Mouse (Mus musculus) CD4-positive helper T cell, adult 2 months (primary cell): ENCODE measurements at regions not wholly inside any gene's neighbourhood (a gene's known extent, or its start where the extent isn't known, plus 50 kb on each side); places are given as distances from the start of the nearest gene placed in this dataset.
A peak's percentile ranks its signal among the peaks of the same experiment; 100 is the strongest.
"Not testable (repeated sequence)": the region's sequence is repeated elsewhere in the genome, so short reads cannot be mapped to it uniquely, and the experiment has no call there.

Experiments used
- DNase-seq: peaks from one replicate; pipeline ENCODE4 v3.0.0-alpha.2; 2012; ENCODE audit warnings: low read depth, missing footprints, low spot score

DNA sequence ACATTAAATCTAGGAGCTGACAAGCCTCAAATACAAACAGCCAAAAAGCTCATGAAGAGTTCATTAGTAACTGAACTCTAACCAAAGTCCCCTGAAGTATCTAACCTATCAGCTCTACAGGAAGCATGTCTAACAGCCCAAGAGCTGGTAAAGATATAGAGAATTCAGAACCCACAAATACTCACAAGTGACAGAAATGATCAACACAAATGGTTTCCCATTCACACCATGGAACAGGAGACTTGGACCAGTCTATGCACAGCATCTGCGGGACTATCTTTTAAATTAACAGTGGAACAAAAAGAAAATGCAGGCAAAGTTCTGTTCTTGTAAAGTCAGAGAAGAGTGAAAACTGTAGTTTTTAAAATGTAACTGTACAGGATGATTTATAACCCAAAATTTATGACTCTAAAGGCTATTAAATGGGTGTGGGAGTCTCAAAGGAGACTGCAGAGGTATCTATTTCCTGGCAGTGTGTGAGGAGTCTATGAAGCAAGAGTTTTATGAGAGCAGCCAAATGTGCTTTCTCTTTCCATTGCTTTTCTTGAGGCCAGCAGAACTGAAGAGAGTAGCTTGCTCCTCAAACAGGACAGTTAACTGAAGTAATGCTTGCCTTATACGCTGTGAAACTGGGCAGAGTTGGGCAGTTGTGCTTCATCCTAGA is 152.7 kb upstream of the Mad2l1 start:
- no peak for DNase-seq

DNA sequence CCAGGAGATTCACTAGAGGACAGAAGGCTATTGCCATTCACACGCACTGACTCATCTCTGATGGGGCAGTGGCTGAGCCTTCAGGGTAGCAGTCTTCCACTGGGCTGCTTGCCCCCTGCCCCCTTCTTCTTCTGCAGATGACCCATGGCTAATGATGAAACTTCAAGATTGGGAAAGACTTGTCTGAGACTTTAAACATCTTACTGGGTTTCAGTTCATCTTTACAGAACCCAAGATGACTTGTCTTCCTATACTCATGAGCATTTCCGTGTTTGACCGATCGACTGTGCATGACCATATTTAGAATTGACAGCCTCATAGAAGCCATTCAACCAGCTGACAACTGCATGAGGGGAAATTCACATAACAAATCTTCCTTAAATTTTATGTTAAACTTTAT is 140.0 kb upstream of the Mad2l1 start:
- no peak for DNase-seq

DNA sequence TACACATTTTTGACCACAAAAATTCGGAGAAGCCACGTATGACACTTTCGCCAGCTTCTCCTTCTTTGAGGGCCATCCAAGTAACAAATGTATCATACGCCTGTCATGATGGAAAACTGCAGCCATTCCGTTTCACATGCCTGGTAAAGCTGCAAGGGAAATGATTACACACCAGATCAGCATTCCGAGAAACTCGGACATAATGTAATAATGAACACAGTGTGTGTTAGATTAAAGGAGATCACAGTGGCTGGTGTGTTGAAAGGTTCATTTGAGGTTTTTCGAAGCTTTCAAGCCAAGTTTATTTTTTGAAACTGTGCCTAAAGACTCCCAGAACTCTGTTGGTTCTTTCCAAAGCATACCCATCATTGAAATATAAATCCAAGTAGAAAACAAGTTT is 137.8 kb upstream of the Mad2l1 start:
- no peak for DNase-seq

DNA sequence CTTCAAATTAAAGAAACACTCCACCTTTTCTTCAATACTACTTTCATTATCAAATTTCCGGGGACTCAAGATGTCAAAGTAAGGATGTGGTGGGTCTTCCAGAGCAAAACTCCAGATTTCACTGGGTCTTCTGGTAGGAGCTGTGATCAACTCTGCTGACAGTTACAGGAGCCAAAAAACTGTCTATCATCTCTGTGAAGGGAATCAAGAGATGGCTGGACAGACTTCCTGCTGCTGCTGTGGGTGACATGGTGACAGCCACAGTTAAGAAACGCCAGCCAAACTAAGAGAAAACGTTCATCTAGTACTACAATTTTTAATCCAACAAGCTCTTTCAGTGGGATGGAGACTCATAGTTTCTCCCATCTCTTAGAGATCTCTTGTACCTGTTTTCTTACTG is 136.5 kb upstream of the Mad2l1 start:
- DNase-seq, result no peak

DNA sequence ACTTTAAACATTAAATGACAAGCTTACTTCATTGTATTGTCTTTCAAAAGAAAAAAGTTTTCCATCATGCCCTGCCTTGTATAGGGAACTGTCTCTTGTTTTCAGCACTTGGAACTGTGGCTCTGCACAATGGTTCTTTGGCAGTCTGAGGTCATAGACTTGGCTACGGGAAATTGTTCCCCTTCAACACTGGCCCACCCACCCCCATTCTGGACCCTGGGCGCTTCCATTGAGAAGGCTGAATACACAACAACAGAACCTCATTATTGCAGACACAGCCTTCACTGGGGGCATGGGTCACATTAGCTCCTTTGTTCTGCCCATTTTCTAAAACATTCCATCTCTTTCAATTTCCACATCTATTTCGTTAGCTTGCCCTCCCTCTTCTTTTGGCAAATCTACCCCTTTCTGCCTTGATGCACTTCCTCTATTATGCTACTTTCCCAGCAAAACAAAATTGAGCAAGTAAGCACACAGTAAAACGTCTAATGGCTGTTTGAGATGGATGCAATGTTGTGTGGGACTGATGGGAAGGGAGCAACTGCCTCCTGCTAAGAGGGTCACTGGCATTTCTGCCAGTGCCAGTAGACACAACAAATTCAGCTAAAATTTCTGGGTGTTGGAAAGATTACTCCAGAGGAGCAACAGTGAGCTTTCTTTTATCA is 136.0 kb upstream of the Mad2l1 start:
- no peak for DNase-seq

DNA sequence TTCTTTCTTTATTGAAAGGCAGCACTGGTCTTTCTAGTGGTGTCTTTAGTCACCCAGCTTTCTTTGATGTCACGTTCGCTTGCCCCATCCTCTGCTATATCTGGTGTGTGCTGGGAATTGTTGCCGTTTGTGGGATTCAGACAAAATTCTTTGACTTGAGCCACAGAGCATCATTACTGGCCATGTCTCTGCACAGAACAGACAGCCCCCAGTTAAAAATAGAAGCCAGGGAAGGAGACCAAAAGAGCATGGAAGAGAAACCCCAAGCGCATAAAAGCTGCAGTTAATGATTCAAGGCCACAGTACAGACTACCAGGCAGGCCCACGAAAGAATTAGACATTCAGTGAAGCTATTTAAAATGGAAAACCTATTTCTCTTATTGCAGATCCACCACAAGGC is 133.7 kb upstream of the Mad2l1 start:
- DNase-seq, result no peak

DNA sequence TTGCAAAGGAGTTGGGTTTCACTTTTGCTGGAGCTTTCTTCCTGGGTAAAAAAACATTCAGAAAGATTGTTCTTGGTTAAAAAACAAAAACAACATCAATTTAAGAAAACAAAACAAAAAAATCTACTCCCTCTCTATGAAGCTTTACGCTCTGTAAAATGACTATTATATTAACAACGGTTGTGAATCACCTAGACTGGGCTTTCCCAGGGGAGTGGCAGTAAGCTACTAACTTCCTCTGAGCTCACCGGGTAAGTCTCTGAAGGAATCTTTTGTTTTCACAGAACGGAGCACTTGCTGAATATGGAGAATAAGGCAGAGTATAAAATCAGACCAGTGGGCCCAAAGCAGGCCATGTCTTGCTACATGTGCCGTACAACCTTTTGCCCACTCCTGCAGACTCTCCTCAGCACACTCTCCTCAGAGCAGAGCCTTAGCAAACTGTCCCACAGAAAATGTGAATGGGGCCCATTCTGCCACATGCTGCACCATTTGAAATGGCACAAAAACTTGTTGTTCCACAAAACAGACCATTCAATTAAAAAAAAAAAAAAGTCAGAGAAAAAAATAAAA is 133.2 kb upstream of the Mad2l1 start:
- DNase-seq, result no peak

DNA sequence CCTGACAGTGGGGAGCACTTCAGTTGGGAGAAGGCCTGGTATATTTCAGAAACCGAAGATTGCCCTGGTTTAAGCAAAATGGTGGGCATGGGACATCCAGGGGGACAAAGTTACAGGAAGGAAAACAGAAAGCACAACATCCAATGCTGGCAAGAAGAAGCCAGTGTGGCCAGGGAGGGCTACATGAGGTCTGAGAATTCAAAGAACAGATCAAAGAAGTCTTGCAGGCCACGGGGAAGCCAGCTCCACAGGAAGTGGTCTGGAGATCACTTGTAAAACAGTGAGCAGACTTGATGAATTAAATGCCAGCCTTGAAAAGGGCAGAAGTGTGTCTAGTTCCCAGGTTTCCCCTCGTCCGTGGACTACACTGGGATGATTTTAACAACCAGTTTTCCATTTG is 120.4 kb upstream of the Mad2l1 start:
- no peak for DNase-seq

DNA sequence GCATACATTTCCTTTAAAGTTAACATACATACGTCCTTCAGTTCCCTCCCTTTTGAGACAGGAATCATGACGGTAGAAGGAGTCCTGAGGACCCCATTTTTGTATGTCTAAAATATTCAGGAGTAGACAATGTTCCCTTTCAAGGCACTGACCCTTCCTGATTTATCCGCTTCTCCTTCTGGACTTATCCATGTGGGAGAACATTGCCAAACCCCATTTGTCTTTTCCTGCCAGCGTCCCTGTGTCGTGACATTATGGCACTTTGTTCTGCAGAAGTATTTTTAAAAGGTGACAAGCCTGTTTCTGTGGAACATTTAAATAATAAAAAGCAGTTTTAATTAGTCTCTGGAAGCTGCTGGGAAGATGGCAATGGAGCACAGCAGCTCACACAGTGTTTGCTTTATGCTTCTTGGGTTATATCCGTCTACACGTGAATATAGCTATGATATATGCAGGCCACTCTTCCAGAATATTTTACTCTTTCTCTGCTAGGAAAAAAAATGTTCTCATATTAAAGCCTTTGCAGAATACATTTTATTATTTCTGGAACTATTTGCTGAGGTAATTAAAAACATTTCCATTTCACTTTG is 115.6 kb upstream of the Mad2l1 start:
- no peak for DNase-seq

DNA sequence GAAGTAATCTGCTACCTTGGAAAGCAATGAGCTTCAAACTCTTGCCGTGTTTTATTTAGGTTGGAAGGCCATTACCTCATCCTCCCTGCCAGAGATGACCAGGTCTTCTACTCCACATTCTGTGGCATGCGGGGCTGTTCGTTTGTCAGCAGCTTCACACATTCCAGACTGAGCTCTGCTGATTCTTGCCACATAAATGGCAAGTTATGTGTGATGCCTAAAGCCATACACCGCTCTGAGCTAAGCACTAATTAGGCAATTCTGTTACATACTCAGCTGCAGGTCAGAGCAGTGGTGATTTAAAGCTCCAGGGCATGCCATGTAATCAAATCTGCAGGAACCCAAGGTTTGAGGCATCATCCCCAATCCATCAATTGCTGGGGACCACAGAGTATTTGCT is 106.8 kb upstream of the Mad2l1 start:
- no peak for DNase-seq

DNA sequence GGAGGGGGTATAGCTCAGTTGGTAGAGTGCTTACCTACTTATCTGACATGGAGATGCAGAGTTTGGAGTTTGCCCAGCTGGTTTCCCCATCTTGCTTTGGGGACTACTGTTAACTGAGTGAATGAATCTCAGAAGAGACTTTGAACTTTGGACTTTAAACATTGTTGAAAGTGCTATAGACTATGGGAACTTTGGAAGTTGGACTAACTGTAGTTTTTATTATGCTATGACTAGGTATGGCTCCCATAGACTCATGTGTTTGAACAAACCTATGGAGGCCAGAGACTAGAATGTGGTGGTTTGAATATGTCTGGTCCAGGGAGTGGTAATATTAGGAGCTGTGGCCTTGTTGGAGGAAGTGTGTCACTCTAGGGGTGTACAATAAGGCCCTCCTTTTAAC is 84.8 kb upstream of the Mad2l1 start:
- DNase-seq, result not testable (repeated sequence)

DNA sequence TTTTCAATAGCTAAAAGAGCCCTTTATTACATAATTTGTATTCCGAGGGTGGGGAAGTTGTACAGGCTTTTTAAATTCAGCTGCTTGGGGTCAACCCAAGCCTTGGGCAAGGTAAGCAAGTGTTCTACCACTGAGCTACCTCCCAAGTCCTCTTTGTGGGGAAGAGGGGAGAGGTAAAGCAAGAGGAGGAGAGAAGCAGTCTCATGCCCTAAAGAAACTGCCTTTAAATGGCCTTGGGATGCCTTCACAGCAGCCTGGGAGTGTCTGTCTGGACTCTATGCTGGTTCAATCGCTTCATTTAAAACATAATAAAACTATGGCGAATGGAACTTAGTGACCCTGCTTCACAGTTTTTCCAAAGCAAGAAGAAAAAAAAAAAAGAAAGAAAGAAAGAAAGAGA is 77.0 kb upstream of the Mad2l1 start:
- DNase-seq, result no peak

DNA sequence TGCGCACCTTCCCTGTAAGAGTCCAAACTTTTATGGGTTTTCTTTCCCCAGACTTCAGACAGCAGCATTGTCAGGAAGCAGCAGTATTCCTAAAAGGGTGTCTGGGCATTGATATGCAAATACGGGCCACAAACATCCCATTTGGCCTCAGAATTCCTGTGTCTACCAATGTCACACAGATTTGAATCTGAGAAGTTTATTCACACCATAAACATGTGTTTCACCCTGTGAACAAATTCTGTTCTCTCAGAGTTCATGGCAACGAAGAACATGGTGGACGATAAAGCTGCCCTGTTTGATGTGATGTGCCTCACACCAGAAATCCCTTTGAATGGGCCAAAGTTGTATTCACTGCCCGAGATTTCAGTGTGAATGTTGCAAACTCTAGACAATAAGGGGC is 70.7 kb upstream of the Mad2l1 start:
- DNase-seq, result no peak

DNA sequence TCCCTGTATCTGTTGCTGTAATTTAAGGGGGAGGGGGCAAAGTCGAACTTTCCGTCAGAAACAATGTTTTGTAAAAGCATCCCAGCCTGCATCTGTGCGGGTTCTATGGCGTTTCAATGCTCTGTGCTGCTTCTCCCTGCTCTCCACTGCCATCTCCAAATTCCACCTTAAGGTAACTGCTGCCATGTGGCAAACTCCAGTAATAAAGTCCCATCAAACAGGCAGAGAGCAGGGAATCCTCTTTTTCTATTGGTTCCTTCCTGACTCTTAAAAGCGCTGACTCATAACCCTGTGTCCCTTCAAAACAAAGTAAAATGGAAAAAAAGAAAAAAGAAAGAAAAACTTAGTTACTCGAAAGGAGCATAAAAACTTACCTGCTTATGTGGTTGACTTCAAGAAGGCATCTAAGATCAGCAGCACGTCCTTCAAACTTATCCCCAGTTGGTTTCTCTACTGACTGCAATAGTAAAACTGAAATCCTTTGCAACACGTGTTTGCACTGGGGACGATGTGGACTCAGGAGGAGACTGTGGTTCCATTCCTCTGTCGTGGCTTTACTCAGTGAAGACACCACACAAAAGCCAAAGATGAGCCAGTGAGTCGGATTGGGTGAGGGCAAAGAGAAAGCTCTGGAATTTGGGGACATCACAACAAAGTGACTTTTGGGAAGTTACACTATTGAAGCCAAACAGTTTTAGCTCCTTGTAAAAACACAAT is 69.9 kb upstream of the Mad2l1 start:
- no peak for DNase-seq

DNA sequence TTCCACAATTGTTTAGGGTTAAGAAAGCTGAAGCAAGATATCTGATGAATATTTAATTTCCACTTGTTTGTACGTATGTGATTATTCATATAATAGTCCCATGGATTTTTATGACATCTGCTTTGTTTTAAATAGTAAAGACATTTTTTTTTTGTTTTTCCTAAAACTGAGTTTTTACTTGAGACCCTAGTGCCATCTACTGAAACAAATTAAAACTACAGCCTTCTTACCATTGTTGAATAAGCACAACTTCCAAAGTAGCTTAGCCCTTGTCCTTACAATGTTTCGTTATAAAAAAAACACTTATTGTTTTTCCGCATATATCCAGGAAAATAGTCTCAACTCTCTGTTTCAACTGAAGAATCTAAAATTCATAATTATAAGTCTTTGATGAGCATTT is 68.4 kb upstream of the Mad2l1 start:
- peak; percentile 18 for DNase-seq

DNA sequence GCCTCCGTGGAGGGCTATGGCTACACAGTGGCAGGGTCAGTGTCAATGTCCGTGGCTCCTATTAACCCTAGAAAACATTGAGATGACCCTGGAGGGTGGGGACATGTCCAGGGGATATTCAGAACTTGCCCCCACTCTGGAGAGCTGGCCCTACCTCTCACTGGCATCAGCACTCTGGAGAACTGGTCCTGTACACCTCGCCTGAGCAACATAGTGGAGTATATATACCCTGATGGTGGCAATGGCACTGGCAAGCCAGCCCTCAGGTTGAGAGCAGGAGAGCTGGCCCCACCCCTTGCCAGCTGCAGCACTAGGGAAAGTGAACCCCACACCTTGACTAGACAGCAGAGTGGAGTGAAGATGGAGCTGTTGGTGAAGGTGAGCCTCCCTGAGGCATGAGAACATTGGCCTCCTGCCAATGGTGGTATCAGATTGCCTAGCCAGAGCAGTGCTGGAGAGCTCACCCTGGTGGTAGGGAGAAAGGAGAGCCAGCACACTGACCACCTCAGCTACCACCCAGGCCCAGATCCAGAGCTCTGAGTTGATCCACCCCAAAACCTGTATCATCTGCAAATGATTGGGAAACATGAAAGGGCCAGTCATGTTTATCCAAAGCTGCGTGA is 64.5 kb upstream of the Mad2l1 start:
- no peak for DNase-seq

DNA sequence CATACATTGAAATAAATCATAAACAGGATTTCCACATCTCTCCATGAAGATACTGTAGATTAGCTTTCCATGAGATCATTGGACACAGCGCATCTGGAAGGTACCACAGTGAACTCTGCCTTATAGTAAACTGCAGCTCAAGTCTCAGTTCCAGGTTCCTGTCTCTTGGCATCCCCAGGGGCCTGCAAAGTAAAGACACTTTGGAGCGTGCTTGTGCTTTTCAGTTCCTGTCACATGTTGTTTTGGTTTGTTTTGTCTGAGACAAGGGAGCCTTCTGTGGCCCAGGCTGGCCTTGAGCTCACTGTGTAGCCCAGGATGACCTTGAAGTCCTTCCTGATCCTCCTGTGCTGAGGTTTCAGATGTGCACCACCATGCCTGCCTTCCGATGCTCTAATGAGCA is 63.4 kb upstream of the Mad2l1 start:
- peak; percentile 10 for DNase-seq

DNA sequence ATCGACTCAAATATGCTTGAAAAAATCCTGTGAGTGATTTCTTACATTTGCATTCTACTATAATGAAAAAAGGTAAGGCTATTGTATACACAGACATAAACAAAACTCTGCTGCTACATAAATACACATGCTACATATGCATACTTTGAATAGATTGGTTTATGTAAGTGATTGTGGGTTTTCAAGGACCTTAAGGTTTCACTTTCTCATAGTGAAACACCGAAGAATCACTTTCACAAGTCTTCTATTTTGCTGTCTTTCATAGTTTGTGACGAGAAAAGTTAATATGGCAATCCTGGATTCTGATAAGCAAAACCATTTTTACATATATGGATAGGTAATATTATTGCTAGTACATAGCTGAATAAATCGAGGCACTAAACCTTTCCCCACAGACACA is 62.5 kb upstream of the Mad2l1 start:
- no peak for DNase-seq

DNA sequence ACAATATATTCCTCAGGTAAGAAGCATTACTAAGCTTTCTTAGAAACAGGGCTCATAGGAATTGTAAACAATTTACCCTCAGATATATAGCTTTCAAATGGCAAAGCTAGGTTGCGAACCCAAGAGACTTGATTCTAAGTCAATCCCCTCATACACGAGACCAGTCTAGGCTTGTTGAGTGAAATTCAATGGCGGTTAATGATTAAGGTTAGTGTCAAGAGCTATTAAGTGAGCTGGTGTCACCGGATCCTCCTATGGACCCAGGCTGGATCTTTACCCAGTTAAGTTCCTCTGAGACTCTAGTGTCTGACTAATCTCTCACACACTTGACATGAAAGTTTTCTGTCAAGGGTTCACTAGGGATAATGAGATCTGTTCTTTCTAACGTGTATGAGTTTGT is 57.6 kb upstream of the Mad2l1 start:
- DNase-seq, result no peak

DNA sequence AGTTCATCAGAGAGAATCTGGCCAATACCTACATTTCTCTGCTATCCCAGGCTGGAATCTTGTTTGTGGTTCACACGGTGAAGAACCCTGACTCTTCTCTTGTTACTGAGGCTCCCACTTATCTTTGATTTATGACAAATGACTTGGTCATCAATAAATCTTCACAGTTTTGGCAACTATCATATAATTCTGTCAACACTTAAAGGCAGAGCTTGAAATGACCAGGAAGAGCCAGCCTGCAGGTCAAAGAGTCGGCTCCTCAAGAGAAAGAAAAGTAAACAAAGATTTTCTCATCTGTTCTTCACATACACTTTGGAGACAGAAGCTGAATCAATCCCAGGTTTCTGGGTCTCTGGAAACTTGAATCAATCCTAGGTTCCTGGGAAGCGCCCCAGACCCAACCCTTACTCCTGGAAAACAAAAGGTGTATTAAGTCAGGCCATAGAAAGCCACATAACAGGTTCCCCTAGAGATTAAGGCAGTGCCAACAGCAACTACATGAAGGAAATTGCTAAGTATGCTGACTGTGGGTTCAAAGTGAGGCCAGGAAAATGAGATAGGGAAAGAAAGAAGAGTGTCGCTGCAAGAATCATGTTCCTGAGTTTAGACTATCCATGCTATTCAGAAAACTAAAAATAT is 56.7 kb upstream of the Mad2l1 start:
- DNase-seq, result no peak

DNA sequence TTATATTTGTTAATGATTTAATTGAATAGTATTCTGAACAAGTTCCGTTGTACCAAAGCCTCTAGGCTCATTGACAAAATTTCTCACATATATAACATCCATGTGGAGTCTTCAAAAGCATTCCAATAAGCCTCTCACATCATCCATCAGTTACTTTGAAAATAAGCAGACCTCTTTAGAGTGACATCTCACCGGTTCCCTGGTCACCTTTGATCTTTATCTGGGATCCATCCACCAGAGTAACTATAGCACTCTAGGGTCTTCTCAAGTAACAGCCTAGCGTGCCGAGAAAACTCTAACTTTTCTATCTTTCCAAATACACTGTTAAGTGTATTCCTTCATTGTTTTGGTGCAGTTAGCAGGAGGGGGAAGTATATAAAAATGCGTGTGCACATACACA is 55.6 kb upstream of the Mad2l1 start:
- no peak for DNase-seq
